Mouse (Mus musculus) testis, adult 2 months (tissue): Measurements from ENCODE around the gene Chn2. TPM values are rescaled to one million over a fixed set of nuclear protein-coding genes. Genes with fewer than 3 reads are reported as not detected.

Experiments
- H3K27ac ChIP-seq: fragments of 200-500 bp; 2 replicates; pipeline ENCODE4 v1.5.1; 2012; ENCODE audit warnings: low read depth, low read length; ENCODE audit not compliant: control insufficient read depth, insufficient read depth
- H3K27me3 ChIP-seq: fragments of 200-500 bp; 2 replicates; pipeline ENCODE4 v1.6.1; 2012; ENCODE audit warnings: mild to moderate bottlenecking, low read length, moderate library complexity; ENCODE audit not compliant: control insufficient read depth, insufficient read depth
- H3K36me3 ChIP-seq: fragments of 200-500 bp; 2 replicates; pipeline ENCODE4 v1.6.1; 2012; ENCODE audit warnings: mild to moderate bottlenecking, low read length; ENCODE audit not compliant: control insufficient read depth, insufficient read depth
- H3K4me1 ChIP-seq: fragments of 200-500 bp; 2 replicates; pipeline ENCODE4 v1.6.1; 2012; ENCODE audit warnings: low read length; ENCODE audit not compliant: control insufficient read depth, insufficient read depth
- H3K4me3 ChIP-seq: fragments of 200-500 bp; 2 replicates; pipeline ENCODE4 v1.5.1; 2012; ENCODE audit warnings: low read depth, mild to moderate bottlenecking, low read length, moderate library complexity, mixed read lengths; ENCODE audit not compliant: control insufficient read depth
- CTCF ChIP-seq: fragments of 200-500 bp; IDR thresholded peaks from 2 replicates; pipeline ENCODE4 v1.5.1; 2012; ENCODE audit warnings: low read depth, mild to moderate bottlenecking, inconsistent platforms, low read length, moderate library complexity; ENCODE audit not compliant: control insufficient read depth, insufficient read depth, insufficient replicate concordance
- POLR2A ChIP-seq: fragments of 200-500 bp; IDR thresholded peaks from 2 replicates; pipeline ENCODE4 v1.6.1; 2012; ENCODE audit warnings: low read depth, mild to moderate bottlenecking, inconsistent platforms, low read length, moderate library complexity; ENCODE audit not compliant: control insufficient read depth
- polyA plus RNA-seq: library from polyadenylated mRNA; depleted of rRNA; stranded (reverse); fragments of >200 nt; gene quantifications from 2 replicates; pipeline ENCODE4 v1.2.3, GENCODE M21; 2012

Gene Chn2
- polyA plus RNA-seq, 1 experiment: 637 TPM

DNA sequence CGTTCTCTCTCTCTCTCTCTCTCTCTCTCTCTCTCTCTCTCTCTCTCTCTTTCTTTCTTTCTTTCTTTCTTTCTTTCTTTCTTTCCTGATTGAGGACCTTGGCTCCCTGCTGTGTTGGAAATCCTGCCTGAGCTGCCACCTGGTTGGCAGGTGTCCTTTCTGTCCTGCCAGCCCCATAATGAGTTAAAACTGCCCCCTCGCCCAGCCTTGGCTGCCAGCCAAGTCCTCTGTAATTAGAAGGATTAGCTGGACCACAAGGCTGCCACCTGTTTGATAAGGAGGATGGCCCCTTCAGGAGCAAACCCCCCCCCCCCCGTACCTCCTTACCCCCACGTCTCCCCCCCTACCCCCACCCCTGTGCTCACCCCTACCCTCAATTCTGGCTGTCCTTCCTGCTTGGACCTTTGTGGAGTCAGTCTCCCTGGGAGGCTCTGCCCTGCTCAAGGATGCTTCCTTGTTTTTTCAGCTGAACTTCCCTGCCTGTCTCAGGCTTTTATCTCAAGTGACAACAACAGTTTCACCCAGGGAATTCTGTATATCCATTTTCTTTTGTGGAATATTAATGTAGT is 72.1 kb downstream of the Chn2 start:
- no peaks in the 10 kb centered on the region for H3K36me3 ChIP-seq
- no peaks in the 10 kb centered on the region for H3K4me1 ChIP-seq
- no peak overlapping the region for H3K27ac ChIP-seq
- H3K27me3 ChIP-seq: no peaks in the 10 kb centered on the region
- no peak overlapping the region for H3K4me3 ChIP-seq
- TF ChIP-seq CTCF: no peak
- no peak for TF ChIP-seq POLR2A

DNA sequence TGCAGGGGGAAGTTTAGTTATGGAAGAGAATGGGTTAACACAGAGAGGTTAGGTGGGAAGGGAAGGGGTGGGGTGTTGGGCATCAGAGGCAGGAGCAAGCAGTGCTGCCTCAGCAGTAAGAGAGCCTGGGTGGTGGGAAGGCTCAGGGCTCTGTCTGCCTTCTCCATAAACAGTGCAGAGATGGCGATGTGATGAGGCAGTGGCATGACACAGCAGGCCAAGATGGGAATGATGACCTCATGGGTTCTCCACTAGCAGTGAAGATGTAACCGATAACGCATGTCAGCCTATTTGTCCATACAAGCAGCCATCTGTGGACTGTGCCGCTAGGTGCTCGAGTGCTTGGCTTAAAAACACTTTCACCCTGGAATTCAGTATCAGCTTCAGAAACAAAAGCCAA is 74.0 kb downstream of the Chn2 start:
- TF ChIP-seq CTCF (no peak), POLR2A (no peak)

DNA sequence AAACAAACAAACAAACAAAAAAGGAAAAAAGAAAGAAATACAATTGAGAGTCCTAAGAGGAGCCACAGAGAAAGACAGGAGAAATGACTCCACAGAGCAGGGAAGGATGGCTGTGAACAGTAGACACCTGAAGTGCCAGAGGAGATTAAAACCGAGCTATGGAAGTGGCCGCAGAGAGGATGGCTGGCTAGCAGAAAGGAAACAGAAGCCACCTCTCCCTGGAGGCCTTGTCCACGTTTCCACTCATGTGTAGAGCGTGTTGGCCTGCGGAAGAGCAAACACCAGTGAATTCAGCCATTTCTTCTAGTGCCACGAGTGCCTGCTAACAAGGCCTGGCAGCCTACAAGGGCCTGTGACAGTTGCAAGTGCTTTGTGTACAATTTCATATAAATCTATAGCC is 75.1 kb downstream of the Chn2 start:
- Histone ChIP-seq H3K4me1 (no peaks in the 10 kb centered on the region), H3K36me3 (no peaks in the 10 kb centered on the region), H3K27me3 (no peaks in the 10 kb centered on the region), H3K27ac (no peak overlapping the region), H3K4me3 (no peak overlapping the region)
- no peak for TF ChIP-seq POLR2A
- no peak for TF ChIP-seq CTCF

More for the DNA sequence above, 74.0 kb downstream of the Chn2 start:
- H3K27ac ChIP-seq: no peak overlapping the region
- no peaks in the 10 kb centered on the region for H3K27me3 ChIP-seq
- no peak overlapping the region for H3K4me3 ChIP-seq
- no peaks in the 10 kb centered on the region for H3K4me1 ChIP-seq
- no peaks in the 10 kb centered on the region for H3K36me3 ChIP-seq

DNA sequence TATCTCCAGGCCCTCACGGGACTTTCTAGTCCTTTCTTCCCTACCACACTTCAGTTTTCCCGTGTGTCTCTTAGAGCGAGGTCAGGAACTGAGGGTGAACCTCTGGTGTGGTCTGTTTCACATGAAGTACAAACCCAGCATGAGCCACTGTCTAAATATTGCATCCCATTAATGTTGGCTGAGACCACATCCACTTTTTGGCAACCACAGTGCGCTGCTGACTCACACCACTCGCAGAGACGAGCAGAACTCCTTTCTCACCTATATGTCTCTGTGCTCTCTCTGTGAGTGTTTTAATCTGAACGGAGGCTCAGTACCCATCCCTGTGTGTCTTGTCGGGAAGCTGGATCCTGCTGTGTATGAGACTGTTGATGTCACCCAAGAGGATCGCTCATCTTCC is 76.9 kb downstream of the Chn2 start:
- Histone ChIP-seq H3K36me3 (no peaks in the 10 kb centered on the region), H3K27ac (no peak overlapping the region), H3K4me3 (no peak overlapping the region), H3K4me1 (no peaks in the 10 kb centered on the region), H3K27me3 (no peaks in the 10 kb centered on the region)
- TF ChIP-seq CTCF (no peak), POLR2A (no peak)

DNA sequence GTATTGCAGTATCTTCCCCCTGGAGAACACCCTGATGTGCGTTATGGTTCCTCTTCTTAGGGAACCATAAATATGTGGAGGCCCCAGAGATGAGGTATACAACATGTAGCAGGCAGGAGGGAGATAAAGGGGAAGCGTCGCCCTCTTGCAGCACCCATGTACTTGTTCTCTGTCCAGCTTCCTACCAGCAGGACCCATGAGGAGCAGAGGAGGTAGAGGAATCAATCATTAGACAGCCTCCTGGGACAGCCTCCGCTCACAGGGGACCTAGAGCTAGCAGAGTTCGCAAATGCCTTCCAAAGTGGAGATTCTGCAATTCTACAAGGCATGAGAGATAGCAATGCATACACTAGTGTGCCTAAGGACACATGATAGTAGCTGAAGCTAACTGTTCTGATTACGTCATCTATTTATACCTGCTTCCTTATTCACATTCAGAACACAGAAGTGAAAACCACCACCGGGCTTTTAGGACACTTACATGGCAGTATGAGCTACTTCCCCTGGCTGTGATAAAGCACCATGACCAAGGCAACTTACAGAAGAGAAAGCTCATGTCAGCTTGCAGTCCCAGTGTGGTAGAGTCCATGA is 77.7 kb downstream of the Chn2 start:
- no peaks in the 10 kb centered on the region for H3K27me3 ChIP-seq

DNA sequence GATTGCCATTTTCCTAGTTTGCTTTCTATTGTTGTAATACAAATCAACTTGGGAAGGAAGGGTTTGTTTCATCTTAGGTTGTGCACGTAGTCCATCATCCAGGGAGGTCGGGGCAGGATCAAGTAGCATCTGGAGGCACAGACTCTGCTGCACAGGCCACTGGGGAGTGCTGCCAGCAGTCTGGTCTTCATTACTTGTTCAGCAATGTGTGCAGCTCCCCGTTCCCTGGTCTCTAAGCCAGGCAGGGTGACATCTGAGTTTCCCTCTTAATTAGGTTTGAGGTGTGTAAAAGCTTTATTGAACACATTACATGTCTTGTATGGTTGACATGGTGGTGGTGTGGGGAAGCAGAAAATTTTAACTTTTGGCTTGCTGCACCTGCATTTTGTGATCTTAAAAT is 79.0 kb downstream of the Chn2 start:
- Histone ChIP-seq H3K4me3 (no peak overlapping the region), H3K36me3 (no peaks in the 10 kb centered on the region), H3K4me1 (no peaks in the 10 kb centered on the region), H3K27ac (no peak overlapping the region), H3K27me3 (no peaks in the 10 kb centered on the region)
- TF ChIP-seq CTCF (no peak), POLR2A (no peak)

More for the DNA sequence above, 77.7 kb downstream of the Chn2 start:
- Histone ChIP-seq H3K4me3 (no peak overlapping the region), H3K27ac (no peak overlapping the region), H3K4me1 (no peaks in the 10 kb centered on the region), H3K36me3 (no peaks in the 10 kb centered on the region)
- TF ChIP-seq CTCF: no peak
- no peak for TF ChIP-seq POLR2A

DNA sequence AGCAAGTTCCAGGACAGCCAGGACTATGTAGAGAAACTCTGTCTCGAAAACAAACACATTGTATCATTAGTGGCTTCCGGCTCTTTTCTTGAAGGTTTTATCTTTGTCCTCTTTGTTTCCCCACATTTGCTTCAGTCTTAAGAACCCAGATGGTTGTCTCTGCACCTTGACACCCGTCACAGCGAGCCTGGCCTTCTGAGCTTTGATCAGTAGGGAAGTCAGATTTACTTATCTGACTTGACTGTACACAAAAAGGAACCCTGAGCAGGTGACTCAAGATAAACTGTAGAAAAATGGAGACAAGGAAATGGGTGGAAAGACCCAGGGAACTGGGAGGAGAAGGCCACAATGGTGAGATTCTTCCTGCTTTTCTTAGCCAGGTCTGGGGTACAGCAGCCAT is 79.5 kb downstream of the Chn2 start:
- H3K27ac ChIP-seq: no peak overlapping the region
- TF ChIP-seq CTCF (no peak), POLR2A (no peak)
- no peaks in the 10 kb centered on the region for H3K27me3 ChIP-seq
- no peaks in the 10 kb centered on the region for H3K4me1 ChIP-seq
- H3K36me3 ChIP-seq: no peaks in the 10 kb centered on the region
- H3K4me3 ChIP-seq: no peak overlapping the region
